ENCODE assay signal across 18 mouse cellular contexts in the genomic region with DNA sequence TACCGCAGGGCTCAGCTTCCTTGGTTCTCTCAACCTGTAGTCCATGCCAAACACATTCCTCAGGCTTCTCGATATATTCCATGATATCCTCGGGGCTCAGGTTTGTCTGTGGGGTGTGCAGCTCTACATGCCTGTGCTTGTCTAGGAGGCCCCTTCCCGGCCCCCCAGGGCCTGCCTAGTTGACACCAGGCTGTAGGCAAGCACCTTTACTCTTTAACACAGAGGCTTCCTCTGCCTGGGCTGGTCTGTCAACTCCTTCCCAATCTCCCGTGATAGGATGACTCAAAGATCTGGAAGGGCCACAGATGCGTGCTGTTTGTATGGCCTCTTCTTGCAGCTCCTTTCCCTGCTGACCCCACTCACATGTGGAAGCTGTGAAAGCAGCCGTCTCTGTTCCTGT.
"Had no signal": no experiment of that assay in that cellular context is flagged by ENCODE, and none has a peak within 500 bp of the region (broad histone marks: within the 10 kb centered on the region; RNA-seq: fewer than 3 reads in every experiment).

No protein-coding gene starts in this region.

- H3K27me3 ChIP-seq: midbrain, embryonic 12.5 days; neural tube, embryonic 13.5 days; neural tube, embryonic 15.5 days had no signal

- DNase-seq: lung, adult 18-20 months; lung, embryonic 14.5 days; midbrain, embryonic 14.5 days; retina, postnatal 1 day; right cerebral cortex, adult 18-20 months; right cerebral cortex, postnatal 25 days; right cerebral cortex, postnatal 4 days; spleen, adult 18-20 months; thymus, adult 18-20 months; thymus, postnatal 25 days had no signal

- H3K9me3 ChIP-seq: midbrain, embryonic 10.5 days; midbrain, embryonic 12.5 days; neural tube, embryonic 13.5 days; neural tube, embryonic 15.5 days had no signal

- ATAC-seq: lung, postnatal 0 days; midbrain, embryonic 16.5 days had no signal

- H3K36me3 ChIP-seq: midbrain, embryonic 10.5 days; midbrain, embryonic 12.5 days; neural tube, embryonic 13.5 days; neural tube, embryonic 15.5 days had no signal

- H3K4me3 ChIP-seq: midbrain, embryonic 10.5 days; midbrain, embryonic 12.5 days; myocyte; neural tube, embryonic 13.5 days; neural tube, embryonic 15.5 days had no signal

- H3K27ac ChIP-seq: liver, embryonic 14.5 days; midbrain, embryonic 10.5 days; midbrain, embryonic 12.5 days; neural tube, embryonic 13.5 days; neural tube, embryonic 15.5 days had no signal

- H3K4me1 ChIP-seq: midbrain, embryonic 10.5 days; midbrain, embryonic 12.5 days; neural tube, embryonic 13.5 days; neural tube, embryonic 15.5 days had no signal

- H3K4me2 ChIP-seq: lung, embryonic 14.5 days; midbrain, embryonic 12.5 days; neural tube, embryonic 13.5 days; neural tube, embryonic 15.5 days had no signal

- H3K9ac ChIP-seq: liver, embryonic 14.5 days; lung, embryonic 14.5 days; midbrain, embryonic 12.5 days; neural tube, embryonic 13.5 days; neural tube, embryonic 15.5 days had no signal
